19 mouse cellular contexts compared by ENCODE assay signal in the genomic region with DNA sequence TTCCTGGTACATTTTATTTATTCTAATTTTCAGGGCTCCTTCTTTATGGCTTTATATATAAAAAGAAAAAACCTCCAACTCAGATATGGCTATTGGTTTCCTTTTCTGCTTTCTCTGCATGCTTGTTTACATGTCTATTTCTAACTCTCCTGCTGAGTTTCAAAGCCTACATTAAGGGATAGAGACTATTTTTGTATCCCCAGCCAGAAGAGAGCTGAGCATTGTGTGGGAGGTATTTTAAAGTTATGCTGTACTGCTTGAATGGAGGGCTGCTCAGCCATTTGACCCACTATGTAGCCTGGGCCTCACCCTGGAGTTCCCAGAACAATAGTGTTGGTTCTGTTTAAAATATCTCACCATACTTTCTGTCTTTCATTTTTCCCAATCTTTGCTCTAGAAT.
DNase-seq lines count a peak whose midpoint lies in the region; ATAC-seq lines count a peak whose summit lies in the region.
"Had no signal": no experiment of that assay in that cellular context is flagged by ENCODE, and none has a peak within 500 bp of the region (broad histone marks: within the 10 kb centered on the region; RNA-seq: fewer than 3 reads in every experiment).

No protein-coding gene starts in this region.

- intact Hi-C loops in left cerebral cortex, postnatal 10 days (cut with DNase I), result no loop called here

- no peak for DNase-seq in frontal cortex, postnatal 25 days (ENCODE audit: low spot score in 2 of 2)
- DNase-seq in left cerebral cortex, adult 11 months (ENCODE audit: low spot score), result peak; percentile 24
- DNase-seq in left cerebral cortex, postnatal 10 days (ENCODE audit: extremely low spot score in 1 of 2, low spot score in 2 of 2), result no peak
- DNase-seq in brain, adult 2 months (ENCODE audit: low read depth, low spot score), result peak; percentile 73
- DNase-seq in Muller cell, postnatal 12 days (ENCODE audit: inconsistent ontology term), result no peak
- DNase-seq: adrenal gland, adult 2 months; adrenal gland, postnatal 10 days; adrenal gland, postnatal 25 days; B cell, adult 2 months; cerebellum, adult 11-12 months; cerebellum, adult 2 months; cerebellum, adult 9-10 months; cerebellum, postnatal 10 days; cerebellum, postnatal 25 days; forebrain, postnatal 0 days had no signal

- peak; percentile 84 for ATAC-seq in frontal cortex, adult (ENCODE audit: low TSS enrichment)
- ATAC-seq: CD4-positive, CD25-positive, alpha-beta regulatory T cell, adult 4 months; forebrain, embryonic 13.5 days; forebrain, embryonic 15.5 days; forebrain, postnatal 0 days had no signal

Comparison
In these comparisons a context has a peak if more than half of its experiments do, and no peak if none do; other contexts are left out.
1. DNase-seq: peak in left cerebral cortex, adult 11 months (single experiment) and brain, adult 2 months (single experiment); none in frontal cortex, postnatal 25 days (0 of 2), left cerebral cortex, postnatal 10 days (0 of 2) and Muller cell, postnatal 12 days (single experiment).